Mouse (Mus musculus): ENCODE results near the gene Hectd2. TPM values are rescaled to one million over a fixed set of nuclear protein-coding genes. Genes with fewer than 3 reads are reported as not detected.

Gene Hectd2
- polyA plus RNA-seq, 1 experiment from 2014 or later: 5.7 TPM

DNA sequence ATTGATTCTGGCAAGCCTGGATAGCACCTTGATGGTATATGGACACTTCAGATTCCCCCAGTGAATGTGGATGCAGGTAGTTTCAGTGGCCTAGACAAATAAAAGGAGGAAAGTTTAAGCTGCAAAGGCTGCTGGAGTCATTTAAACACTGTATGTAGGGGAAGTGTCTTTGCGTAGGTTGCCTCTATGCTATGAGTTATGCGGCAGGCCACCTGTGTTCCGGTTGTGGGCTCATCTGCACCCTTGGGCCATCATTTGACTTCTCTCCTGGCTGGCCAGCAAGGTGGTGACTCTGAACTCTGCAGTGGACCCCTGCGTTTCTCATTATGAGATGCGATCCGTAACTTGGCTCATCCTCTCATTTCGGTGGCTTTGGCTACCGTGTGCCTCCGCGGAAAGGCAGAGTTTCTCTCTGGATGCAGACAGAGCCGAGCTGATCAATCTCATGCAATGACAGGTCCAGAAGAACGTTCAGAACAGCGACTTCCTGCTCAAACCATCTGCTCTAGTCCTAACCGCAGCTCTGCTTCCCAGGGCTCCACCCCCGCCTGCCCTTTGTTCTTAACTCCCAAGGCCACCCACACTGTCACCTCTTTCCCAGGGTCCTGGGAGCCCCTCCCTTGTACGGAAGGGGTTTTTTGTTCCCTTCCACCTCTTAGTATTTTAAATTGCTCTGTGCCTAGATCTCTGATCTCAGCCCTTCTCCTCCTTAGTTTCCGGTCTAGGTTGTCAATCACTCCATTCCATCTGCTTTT is 20.3 kb upstream of the Hectd2 start:
- H3K27ac ChIP-seq (ENCODE audit: low read depth, low read length): no peak overlapping the region
- ATAC-seq (ENCODE audit: insufficient read depth, low FRiP score, low TSS enrichment): peak; percentile 32; the same call in 1 of the 2 replicates
- DNase-seq (ENCODE audit: low spot score): peak; percentile 38
- H3K4me1 ChIP-seq (ENCODE audit: control insufficient read depth, insufficient read depth, low read length): peaks cover 12% of the 10 kb centered on the region
- no peaks in the 10 kb centered on the region for H3K27me3 ChIP-seq (ENCODE audit: control insufficient read depth, insufficient read depth, low read length)
- 0 out of 2 replicates have a peak overlapping the region, but pooled peaks have one; percentile 26 for H3K9ac ChIP-seq (ENCODE audit: low read length)
- WGBS: 29% methylated on average over 17 of the region's 17 CpGs
- H3K4me3 ChIP-seq (ENCODE audit: low read depth, low read length): no peak overlapping the region
- H3K4me2 ChIP-seq (ENCODE audit: low read depth): peak overlapping the region; percentile 27
- no peaks in the 10 kb centered on the region for H3K36me3 ChIP-seq (ENCODE audit: control insufficient read depth, insufficient read depth, low read length)
- no peaks in the 10 kb centered on the region for H3K9me3 ChIP-seq (ENCODE audit: control insufficient read depth, low read length)

DNA sequence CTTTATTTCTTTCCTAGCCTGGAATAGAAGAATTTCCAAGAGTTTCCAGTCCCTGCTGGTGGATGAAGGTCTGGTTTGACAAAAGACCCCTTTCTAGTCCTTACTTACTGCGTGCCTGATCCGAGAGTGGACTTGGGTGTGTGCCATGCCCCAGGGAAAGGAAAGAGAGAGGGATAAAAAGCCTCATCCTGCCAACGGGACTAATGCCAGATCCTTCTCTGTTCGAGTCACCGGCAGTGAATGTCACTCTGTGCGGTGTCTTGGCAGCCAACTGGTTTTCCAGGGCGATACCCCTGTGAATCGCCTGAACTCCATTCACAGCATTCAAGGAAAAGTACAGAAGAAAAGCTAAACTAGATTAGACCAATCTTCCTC is 19.7 kb upstream of the Hectd2 start:
- peaks cover 12% of the 10 kb centered on the region for H3K4me1 ChIP-seq (ENCODE audit: control insufficient read depth, insufficient read depth, low read length)
- H3K9ac ChIP-seq (ENCODE audit: low read length): no peak overlapping the region
- no peak for ATAC-seq (ENCODE audit: insufficient read depth, low FRiP score, low TSS enrichment)
- 34% methylated on average over 8 of the region's 8 CpGs for WGBS
- H3K27ac ChIP-seq (ENCODE audit: low read depth, low read length): no peak overlapping the region
- H3K36me3 ChIP-seq (ENCODE audit: control insufficient read depth, insufficient read depth, low read length): no peaks in the 10 kb centered on the region
- no peak overlapping the region for H3K4me3 ChIP-seq (ENCODE audit: low read depth, low read length)
- H3K4me2 ChIP-seq (ENCODE audit: low read depth): peak overlapping the region; percentile 27; the same call in 1 of the 2 replicates
- peak; percentile 17 for DNase-seq (ENCODE audit: low spot score)
- no peaks in the 10 kb centered on the region for H3K27me3 ChIP-seq (ENCODE audit: control insufficient read depth, insufficient read depth, low read length)
- no peaks in the 10 kb centered on the region for H3K9me3 ChIP-seq (ENCODE audit: control insufficient read depth, low read length)

DNA sequence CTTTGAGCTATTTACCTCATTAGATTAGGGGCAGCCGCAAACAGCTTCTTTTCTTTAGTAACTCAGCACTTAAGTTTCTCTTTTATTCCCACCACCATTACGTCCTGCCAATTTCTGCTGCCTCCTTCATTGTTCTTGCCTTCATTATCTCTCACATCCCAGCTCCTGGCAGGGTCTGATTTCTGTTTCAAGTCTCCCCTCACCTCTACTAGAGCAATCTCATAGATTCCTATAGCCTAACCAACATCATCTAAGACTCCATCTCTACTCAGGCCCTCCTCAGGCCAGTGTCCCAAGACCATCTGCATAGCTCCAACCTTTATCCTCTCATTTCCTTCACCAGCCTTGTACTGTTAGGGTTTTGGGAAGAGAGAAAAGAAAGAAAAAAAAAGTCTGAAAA is 19.3 kb upstream of the Hectd2 start:
- ATAC-seq (ENCODE audit: insufficient read depth, low FRiP score, low TSS enrichment): no peak
- Histone ChIP-seq H3K9ac (ENCODE audit: low read length) (no peak overlapping the region), H3K9me3 (ENCODE audit: control insufficient read depth, low read length) (no peaks in the 10 kb centered on the region), H3K27me3 (ENCODE audit: control insufficient read depth, insufficient read depth, low read length) (no peaks in the 10 kb centered on the region), H3K36me3 (ENCODE audit: control insufficient read depth, insufficient read depth, low read length) (no peaks in the 10 kb centered on the region), H3K4me1 (ENCODE audit: control insufficient read depth, insufficient read depth, low read length) (peaks cover 12% of the 10 kb centered on the region), H3K27ac (ENCODE audit: low read depth, low read length) (no peak overlapping the region), H3K4me3 (ENCODE audit: low read depth, low read length) (no peak overlapping the region), H3K4me2 (ENCODE audit: low read depth) (no peak overlapping the region)
- 31% methylated on average over 2 of the region's 2 CpGs for WGBS
- DNase-seq (ENCODE audit: low spot score): no peak

DNA sequence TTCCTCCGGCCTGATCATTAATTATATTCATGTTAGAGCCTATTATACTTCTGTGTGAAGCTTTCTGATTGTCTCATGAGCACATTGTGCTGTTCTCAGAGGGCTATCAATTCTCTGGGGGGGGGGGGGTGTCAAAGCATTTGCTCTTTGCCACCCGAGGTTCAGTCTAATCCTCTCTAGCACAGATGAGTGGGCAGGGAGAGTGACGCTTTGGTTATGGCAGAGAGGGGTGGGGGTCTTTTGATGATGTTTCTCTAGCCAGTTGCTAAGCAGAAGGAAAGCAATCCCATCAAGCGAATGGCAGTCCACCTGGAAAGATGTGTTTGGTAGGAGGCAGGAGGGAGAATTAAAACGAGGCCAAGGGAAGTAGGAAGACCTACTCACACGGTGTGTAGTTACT is 18.6 kb upstream of the Hectd2 start:
- Histone ChIP-seq H3K4me2 (ENCODE audit: low read depth) (no peak overlapping the region), H3K27me3 (ENCODE audit: control insufficient read depth, insufficient read depth, low read length) (no peaks in the 10 kb centered on the region), H3K4me3 (ENCODE audit: low read depth, low read length) (no peak overlapping the region), H3K4me1 (ENCODE audit: control insufficient read depth, insufficient read depth, low read length) (peaks cover 12% of the 10 kb centered on the region), H3K27ac (ENCODE audit: low read depth, low read length) (no peak overlapping the region), H3K9ac (ENCODE audit: low read length) (no peak overlapping the region), H3K36me3 (ENCODE audit: control insufficient read depth, insufficient read depth, low read length) (no peaks in the 10 kb centered on the region), H3K9me3 (ENCODE audit: control insufficient read depth, low read length) (no peaks in the 10 kb centered on the region)
- 20% methylated on average over 6 of the region's 6 CpGs for WGBS
- DNase-seq (ENCODE audit: low spot score) (peak; percentile 28), ATAC-seq (ENCODE audit: insufficient read depth, low FRiP score, low TSS enrichment) (no peak)

DNA sequence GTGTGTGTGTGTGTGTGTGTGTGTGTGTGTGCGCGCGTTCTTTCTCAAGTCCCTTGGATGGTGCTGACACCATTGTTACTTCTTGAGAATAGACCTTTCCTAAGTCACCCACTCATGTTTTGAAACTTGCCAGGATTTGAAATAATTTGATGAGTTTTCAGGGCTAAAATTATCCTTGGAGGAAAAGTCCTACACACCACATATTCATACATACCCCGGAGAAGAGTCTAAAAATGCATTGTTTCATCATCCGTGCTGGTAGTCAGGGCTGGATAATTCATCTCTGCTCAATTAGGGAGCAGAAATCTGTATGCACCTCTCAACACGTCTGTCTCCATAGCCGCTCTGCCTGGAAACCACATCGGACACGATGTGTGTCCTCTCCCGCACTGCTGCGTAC is 17.5 kb upstream of the Hectd2 start:
- H3K4me2 ChIP-seq (ENCODE audit: low read depth): no peak overlapping the region
- no peak overlapping the region for H3K9ac ChIP-seq (ENCODE audit: low read length)
- 89% methylated on average over 11 of the region's 11 CpGs for WGBS
- H3K36me3 ChIP-seq (ENCODE audit: control insufficient read depth, insufficient read depth, low read length): no peaks in the 10 kb centered on the region
- H3K9me3 ChIP-seq (ENCODE audit: control insufficient read depth, low read length): no peaks in the 10 kb centered on the region
- DNase-seq (ENCODE audit: low spot score) (no peak), ATAC-seq (ENCODE audit: insufficient read depth, low FRiP score, low TSS enrichment) (no peak)
- no peak overlapping the region for H3K4me3 ChIP-seq (ENCODE audit: low read depth, low read length)
- peaks cover 12% of the 10 kb centered on the region for H3K4me1 ChIP-seq (ENCODE audit: control insufficient read depth, insufficient read depth, low read length)
- no peak overlapping the region for H3K27ac ChIP-seq (ENCODE audit: low read depth, low read length)
- H3K27me3 ChIP-seq (ENCODE audit: control insufficient read depth, insufficient read depth, low read length): no peaks in the 10 kb centered on the region

DNA sequence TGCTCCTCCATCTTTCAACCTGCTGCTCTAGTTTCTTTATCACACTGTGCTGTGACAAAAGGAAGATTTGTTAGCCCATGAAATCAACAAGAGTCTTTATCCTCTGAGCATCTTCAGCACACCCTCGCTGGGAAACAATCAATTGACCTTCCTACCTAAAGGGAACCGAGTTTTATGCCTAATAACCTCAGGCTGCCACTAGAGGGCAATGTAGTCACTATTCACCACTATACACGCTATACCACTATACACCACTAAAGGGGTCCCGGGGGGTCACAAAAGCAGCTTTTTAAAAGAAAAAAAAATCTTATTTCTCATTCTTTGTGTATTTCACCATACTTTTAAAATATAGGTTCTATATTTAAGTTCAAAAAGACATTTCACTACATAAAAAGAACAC is 15.9 kb upstream of the Hectd2 start:
- peak; percentile 73 for ATAC-seq (ENCODE audit: insufficient read depth, low FRiP score, low TSS enrichment)
- 9% methylated on average over 4 of the region's 4 CpGs for WGBS
- DNase-seq (ENCODE audit: low spot score): peak; percentile 43

DNA sequence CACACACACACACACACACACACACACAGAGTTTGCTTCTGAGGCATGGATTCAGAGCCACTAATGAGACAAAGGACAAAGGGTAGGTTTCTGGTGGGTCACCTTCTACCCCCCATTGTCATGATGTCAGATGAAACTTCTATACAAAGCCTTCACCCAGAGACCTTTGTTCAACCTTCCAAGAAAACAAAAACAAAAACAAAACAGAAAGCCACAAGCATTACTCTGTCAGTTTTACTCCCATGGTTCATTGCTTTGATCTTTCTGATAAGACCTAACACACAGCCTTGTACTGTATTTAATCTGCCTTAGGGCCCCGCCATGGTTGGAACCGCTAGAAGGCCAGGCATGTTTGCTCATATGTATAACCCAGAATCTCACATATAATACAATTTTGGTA is 15.1 kb upstream of the Hectd2 start:
- no peaks in the 10 kb centered on the region for H3K9me3 ChIP-seq (ENCODE audit: control insufficient read depth, low read length)
- DNase-seq (ENCODE audit: low spot score) (no peak), ATAC-seq (ENCODE audit: insufficient read depth, low FRiP score, low TSS enrichment) (no peak)
- H3K9ac ChIP-seq (ENCODE audit: low read length): no peak overlapping the region
- H3K27ac ChIP-seq (ENCODE audit: low read depth, low read length): no peak overlapping the region
- H3K27me3 ChIP-seq (ENCODE audit: control insufficient read depth, insufficient read depth, low read length): no peaks in the 10 kb centered on the region
- 91% methylated on average over 2 of the region's 2 CpGs for WGBS
- no peak overlapping the region for H3K4me3 ChIP-seq (ENCODE audit: low read depth, low read length)
- H3K4me2 ChIP-seq (ENCODE audit: low read depth): no peak overlapping the region
- H3K4me1 ChIP-seq (ENCODE audit: control insufficient read depth, insufficient read depth, low read length): peaks cover 9% of the 10 kb centered on the region
- no peaks in the 10 kb centered on the region for H3K36me3 ChIP-seq (ENCODE audit: control insufficient read depth, insufficient read depth, low read length)

More for the DNA sequence above, 15.9 kb upstream of the Hectd2 start:
- H3K4me1 ChIP-seq (ENCODE audit: control insufficient read depth, insufficient read depth, low read length): peaks cover 12% of the 10 kb centered on the region
- no peaks in the 10 kb centered on the region for H3K36me3 ChIP-seq (ENCODE audit: control insufficient read depth, insufficient read depth, low read length)
- H3K4me3 ChIP-seq (ENCODE audit: low read depth, low read length): no peak overlapping the region
- no peak overlapping the region for H3K9ac ChIP-seq (ENCODE audit: low read length)
- no peaks in the 10 kb centered on the region for H3K27me3 ChIP-seq (ENCODE audit: control insufficient read depth, insufficient read depth, low read length)
- no peak overlapping the region for H3K27ac ChIP-seq (ENCODE audit: low read depth, low read length)
- no peaks in the 10 kb centered on the region for H3K9me3 ChIP-seq (ENCODE audit: control insufficient read depth, low read length)
- no peak overlapping the region for H3K4me2 ChIP-seq (ENCODE audit: low read depth)

DNA sequence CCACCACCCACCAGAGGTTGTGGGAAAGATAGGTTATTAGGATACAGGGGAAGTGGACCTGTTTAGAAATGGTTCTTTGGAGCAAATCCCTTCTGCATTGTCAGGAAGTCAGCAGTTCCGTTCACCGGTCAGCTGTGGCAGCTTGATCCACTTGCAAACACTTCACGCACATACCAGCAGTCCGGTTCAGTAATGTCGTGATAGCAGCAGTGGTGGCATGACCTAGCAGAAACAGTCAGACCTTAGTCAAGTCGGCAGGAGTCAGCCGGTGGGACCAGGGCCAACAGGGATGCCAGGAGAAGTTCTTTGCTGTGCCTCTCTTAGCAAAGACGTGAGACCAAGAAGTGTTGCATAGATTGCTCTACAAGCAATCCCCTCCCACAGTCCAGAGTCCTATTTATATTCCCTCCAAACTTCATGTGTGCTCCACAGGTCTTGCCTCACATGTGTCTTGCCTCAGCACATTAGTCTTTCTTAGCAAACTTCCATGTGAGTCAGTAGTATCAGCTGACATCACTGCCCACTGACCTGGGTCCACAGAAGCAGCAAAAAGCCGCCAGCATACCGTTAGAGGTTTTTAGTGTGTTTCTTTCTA is 14.3 kb upstream of the Hectd2 start:
- DNase-seq (ENCODE audit: low spot score): no peak
- H3K9me3 ChIP-seq (ENCODE audit: control insufficient read depth, low read length): no peaks in the 10 kb centered on the region
- no peaks in the 10 kb centered on the region for H3K27me3 ChIP-seq (ENCODE audit: control insufficient read depth, insufficient read depth, low read length)
- no peak overlapping the region for H3K9ac ChIP-seq (ENCODE audit: low read length)
- no peak overlapping the region for H3K27ac ChIP-seq (ENCODE audit: low read depth, low read length)
- no peak overlapping the region for H3K4me2 ChIP-seq (ENCODE audit: low read depth)
- peaks cover 7% of the 10 kb centered on the region for H3K4me1 ChIP-seq (ENCODE audit: control insufficient read depth, insufficient read depth, low read length)
- H3K36me3 ChIP-seq (ENCODE audit: control insufficient read depth, insufficient read depth, low read length): no peaks in the 10 kb centered on the region
- ATAC-seq (ENCODE audit: insufficient read depth, low FRiP score, low TSS enrichment): no peak
- WGBS: 87% methylated on average over 10 of the region's 10 CpGs
- no peak overlapping the region for H3K4me3 ChIP-seq (ENCODE audit: low read depth, low read length)

DNA sequence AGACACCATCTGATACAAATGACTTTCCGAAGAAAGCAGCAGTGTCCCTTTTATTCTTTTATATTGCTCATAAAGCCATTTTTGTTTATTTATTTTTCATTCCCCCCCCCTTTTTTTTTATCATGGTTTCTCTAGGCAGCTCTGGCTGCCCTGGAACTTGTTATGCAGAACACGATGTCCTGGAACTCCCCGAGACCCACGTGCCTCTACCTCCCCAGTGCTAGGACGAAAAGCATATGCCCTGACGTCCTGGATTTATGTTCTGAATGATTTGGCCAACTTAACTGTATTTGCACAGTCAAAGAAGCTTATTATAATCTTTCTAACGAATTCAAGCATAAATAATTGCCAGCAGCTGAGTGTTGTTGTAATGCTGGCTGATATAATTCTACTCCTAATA is 13.7 kb upstream of the Hectd2 start:
- ATAC-seq (ENCODE audit: insufficient read depth, low FRiP score, low TSS enrichment) (no peak), DNase-seq (ENCODE audit: low spot score) (no peak)
- no peak overlapping the region for H3K9ac ChIP-seq (ENCODE audit: low read length)
- H3K27me3 ChIP-seq (ENCODE audit: control insufficient read depth, insufficient read depth, low read length): no peaks in the 10 kb centered on the region
- no peak overlapping the region for H3K4me2 ChIP-seq (ENCODE audit: low read depth)
- H3K27ac ChIP-seq (ENCODE audit: low read depth, low read length): no peak overlapping the region
- H3K4me3 ChIP-seq (ENCODE audit: low read depth, low read length): no peak overlapping the region
- peaks cover 4% of the 10 kb centered on the region for H3K4me1 ChIP-seq (ENCODE audit: control insufficient read depth, insufficient read depth, low read length)
- WGBS: 83% methylated on average over 7 of the region's 7 CpGs
- H3K9me3 ChIP-seq (ENCODE audit: control insufficient read depth, low read length): no peaks in the 10 kb centered on the region
- no peaks in the 10 kb centered on the region for H3K36me3 ChIP-seq (ENCODE audit: control insufficient read depth, insufficient read depth, low read length)
